Mouse (Mus musculus) heart, postnatal 10 days (tissue): ENCODE measurements at regions not wholly inside any gene's neighbourhood (a gene's known extent, or its start where the extent isn't known, plus 50 kb on each side); places are given as distances from the start of the nearest gene placed in this dataset.
A peak's percentile ranks its signal among the peaks of the same experiment; 100 is the strongest.

Experiments
- DNase-seq, 2 experiments: peaks; one replicate each; pipeline ENCODE4 v3.0.0; 2021
- intact Hi-C: fragments of 180-260 bp; cut with DNase I; formaldehyde crosslinking; loops from one replicate; pipeline ENCODE4 v1.15.1; 2025

GRCm38 (mm10) chr14:46536002-46536762, 145.7 kb upstream of the Bmp4 start:
- intact Hi-C loops: no loop called here
- DNase-seq: no peak

GRCm38 (mm10) chr14:46532697-46533096, 142.2 kb upstream of the Bmp4 start:
- intact Hi-C loops: no loop called here
- no peak for DNase-seq

GRCm38 (mm10) chr14:46530452-46530851, 140.0 kb upstream of the Bmp4 start:
- intact Hi-C loops: no loop called here
- DNase-seq: no peak

DNA sequence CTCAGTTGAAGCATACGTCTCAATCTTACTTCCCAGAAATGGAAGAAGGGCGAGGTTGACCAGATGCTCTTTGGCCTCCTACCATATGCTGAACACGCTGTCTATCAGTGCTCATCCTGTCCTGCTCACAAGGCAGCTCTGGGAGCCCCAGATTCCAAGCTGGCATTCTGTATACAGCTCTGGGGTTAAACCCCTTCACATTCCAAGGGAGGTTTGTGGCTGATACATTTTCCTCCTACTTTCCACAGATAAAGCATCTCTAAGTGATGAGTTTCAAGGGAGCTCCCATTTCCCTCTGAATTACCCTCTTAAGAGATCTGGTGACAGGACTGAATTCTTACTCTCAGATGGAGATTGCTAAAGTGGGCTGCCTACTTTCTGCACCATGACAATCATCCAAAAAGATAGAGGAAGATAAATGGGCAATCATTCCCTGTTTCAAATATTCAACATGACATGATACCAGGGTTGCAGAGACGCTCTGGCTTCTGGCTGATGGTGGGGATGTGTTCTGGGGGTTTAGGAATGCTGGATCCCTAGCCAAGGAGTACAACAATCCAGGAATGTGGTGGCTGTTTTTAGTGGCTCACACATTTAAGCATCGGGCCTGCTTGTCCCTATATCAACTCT, 138.7 kb upstream of the Bmp4 start:
- intact Hi-C loops: no loop called here
- DNase-seq: no peak

- peak; percentile 9 to 38 for DNase-seq
- intact Hi-C loops: no loop called here
Measured at GRCm38 (mm10) chr14:46517258-46517657, 126.8 kb upstream of the Bmp4 start.

GRCm38 (mm10) chr14:46516285-46516684, 125.8 kb upstream of the Bmp4 start:
- DNase-seq: no peak
- intact Hi-C loops: no loop called here

- no peak for DNase-seq
- intact Hi-C loops: no loop called here
Measured at GRCm38 (mm10) chr14:46514262-46514932, 123.9 kb upstream of the Bmp4 start.

- no peak for DNase-seq
- intact Hi-C loops: no loop called here
Measured at GRCm38 (mm10) chr14:46512118-46512517, 121.6 kb upstream of the Bmp4 start.

- no peak for DNase-seq
- intact Hi-C loops: no loop called here
Measured at GRCm38 (mm10) chr14:46508871-46509270, 118.4 kb upstream of the Bmp4 start.

GRCm38 (mm10) chr14:46505266-46505665, 114.8 kb upstream of the Bmp4 start:
- intact Hi-C loops: no loop called here
- no peak for DNase-seq

DNA sequence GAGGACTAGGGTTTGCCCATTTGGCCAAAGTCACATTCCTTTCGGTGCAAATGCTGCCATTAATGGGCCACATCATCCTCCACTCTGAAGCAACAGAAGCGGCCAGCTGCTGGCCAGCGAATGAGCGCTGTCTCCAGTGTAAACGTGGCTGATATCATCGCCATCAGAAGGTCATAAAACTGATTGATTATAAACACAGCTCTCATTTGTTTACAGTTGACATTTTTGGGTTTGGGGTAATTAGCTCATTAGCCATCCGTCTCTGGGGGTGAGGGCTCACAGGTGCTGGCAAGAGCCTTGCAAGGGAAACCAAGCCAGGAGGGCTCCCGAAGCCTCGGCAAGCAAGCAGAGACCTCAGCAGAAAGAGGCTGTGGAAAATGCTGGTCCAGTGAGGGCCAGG, 101.1 kb upstream of the Bmp4 start:
- no peak for DNase-seq
- intact Hi-C loops: no loop called here

DNA sequence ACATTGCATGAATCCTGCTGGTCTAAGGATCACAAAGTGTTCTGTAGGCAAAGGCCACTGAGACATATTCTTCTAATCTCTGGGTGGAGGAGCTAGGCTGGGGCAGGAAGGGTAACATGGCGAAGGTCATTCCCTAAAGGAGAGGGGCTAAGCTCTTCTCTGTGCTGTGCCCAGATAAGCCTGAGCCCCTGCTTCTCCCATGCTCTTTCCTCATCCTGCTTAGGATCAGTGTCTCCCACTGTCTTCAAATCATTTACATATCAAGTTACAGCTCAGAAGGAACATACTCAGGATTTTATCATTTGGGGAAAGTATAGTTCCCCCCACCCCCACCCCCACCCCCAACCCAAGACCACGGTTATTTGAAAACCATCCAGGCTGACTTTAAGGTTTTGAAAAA, 100.7 kb upstream of the Bmp4 start:
- DNase-seq: no peak
- intact Hi-C loops: no loop called here

- intact Hi-C loops: no loop called here
- no peak for DNase-seq
Measured at GRCm38 (mm10) chr14:46487551-46487950, 97.1 kb upstream of the Bmp4 start.

DNA sequence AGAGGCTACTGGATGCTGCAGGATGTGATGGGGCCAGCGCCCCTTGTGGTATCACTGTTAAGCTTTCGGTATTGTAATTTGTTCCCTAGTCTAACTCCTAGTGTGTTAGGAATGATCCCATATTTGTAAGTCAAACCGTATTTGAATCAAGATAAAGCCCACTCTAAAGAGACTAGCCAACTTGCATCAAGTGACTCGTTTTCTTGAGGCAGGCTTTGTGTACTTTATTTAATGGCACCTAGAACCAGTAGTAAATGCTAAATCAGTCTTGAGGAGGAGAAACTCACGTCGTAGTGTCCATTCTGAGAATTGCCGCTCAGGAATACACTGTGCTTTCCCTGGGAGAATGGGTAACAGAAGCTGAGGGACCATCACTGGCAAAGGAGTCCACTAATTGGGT, 89.9 kb upstream of the Bmp4 start:
- DNase-seq: no peak
- intact Hi-C loops: no loop called here

DNA sequence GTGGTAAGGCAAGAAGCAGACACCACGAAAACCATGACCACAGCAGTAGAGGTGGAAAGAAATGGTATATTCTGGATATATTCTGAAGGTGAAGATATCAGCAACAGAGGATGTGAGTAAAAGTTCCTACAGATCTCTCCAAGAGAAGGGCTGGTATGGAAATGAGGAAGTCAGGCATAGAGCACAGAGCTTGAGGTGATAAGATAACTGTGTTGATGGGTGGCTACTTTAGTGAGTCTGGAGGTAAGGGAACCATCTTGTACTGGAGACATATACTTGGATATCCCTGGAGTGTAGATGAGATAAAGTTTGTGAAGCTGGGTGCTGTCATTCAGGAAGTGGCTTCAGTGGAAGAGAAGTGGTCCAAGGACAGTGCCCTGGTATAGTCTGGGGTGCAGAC, 85.5 kb upstream of the Bmp4 start:
- intact Hi-C loops: no loop called here
- DNase-seq: no peak

DNA sequence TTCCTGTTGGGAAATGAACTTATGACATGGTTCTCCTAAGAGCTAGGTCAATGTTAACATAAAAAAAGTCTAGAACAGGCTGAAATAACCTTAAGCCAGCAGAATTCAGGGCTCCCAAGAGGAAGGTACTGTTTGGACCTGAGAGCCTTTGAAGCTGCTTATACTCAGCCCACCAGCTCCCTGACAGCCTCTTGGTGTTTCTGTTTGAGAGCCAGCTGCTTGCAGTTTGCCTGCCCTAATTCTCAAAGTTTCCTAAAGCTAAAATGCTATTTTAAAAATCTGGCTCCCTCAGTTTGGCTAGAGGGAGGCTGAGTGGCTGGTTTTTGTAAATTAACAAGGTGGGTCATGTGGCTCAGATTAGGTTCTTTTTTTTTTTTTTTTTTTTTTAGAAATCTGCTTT, 72.5 kb upstream of the Bmp4 start:
- DNase-seq: no peak
- intact Hi-C loops: no loop called here

DNA sequence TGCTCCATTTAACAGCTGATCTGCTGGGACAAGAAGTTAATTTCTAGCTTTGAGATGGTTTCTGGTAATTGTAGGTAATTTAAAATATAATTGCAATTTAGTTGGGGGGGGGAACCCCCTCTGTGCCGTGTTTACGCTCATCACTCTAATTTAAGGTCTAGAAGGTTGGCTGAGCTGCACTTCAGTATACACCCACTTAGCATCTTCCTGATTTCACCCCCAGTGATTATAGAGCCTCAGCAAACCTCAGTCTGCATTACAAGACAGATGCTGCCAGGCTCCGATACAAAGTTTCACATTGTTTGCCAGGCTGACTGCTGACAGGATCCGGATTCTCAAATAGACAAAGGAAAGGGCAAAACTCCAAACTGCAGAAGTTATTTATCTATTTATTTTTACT, 71.5 kb upstream of the Bmp4 start:
- DNase-seq: no peak
- intact Hi-C loops: no loop called here

- intact Hi-C loops: no loop called here
- DNase-seq: no peak
Measured at GRCm38 (mm10) chr14:46454500-46454899, 64.0 kb upstream of the Bmp4 start.

DNA sequence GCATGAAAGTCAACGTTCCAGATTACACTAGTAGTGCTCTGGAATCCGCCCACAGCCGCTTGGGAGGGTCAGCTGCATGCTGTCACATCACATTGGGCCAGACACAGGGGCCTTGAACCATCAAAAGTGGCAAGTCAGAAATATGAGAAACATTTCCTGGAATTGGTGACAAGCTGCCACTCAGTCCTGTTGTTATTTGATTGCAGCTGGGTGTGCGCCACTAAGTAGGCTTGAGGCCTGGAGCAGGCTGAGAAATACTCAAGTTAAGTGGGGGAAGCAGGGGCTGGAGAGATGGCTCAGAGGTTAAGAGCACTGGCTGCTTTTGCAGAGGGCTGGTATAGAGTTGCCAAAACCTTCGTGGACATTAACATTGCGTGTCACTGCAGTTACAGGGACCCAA, 51.2 kb upstream of the Bmp4 start:
- intact Hi-C loops: no loop called here

More for the DNA sequence above, 51.2 kb upstream of the Bmp4 start:
- no peak for DNase-seq
